Mouse (Mus musculus) stomach, embryonic 16.5 days (tissue): Measurements from ENCODE around the gene Crybg1. TPM values are rescaled to one million over a fixed set of nuclear protein-coding genes. Genes with fewer than 3 reads are reported as not detected.

Experiments
- ATAC-seq: fragments of 200-750 bp; cut with Nextera tagmentation; 2 replicates; pipeline ENCODE4 v1.8.0; 2017; ENCODE audit warnings: moderate number of reproducible peaks, moderate TSS enrichment; ENCODE audit not compliant: insufficient read depth, low FRiP score
- H3K27ac ChIP-seq: fragments of 300-500 bp; sonication (generic); 2 replicates; pipeline ENCODE4 v1.5.1; 2014; ENCODE audit warnings: low read length
- H3K27me3 ChIP-seq: fragments of 300-500 bp; sonication (generic); 2 replicates; pipeline ENCODE4 v1.6.1; 2014; ENCODE audit warnings: low read length, control low read depth, mixed read lengths; ENCODE audit not compliant: control insufficient read depth, insufficient read depth
- H3K36me3 ChIP-seq: fragments of 300-500 bp; sonication (generic); 2 replicates; pipeline ENCODE4 v1.6.1; 2014; ENCODE audit warnings: low read length; ENCODE audit not compliant: control insufficient read depth, insufficient read depth
- H3K4me1 ChIP-seq: fragments of 300-500 bp; sonication (generic); 2 replicates; pipeline ENCODE4 v1.6.1; 2014; ENCODE audit warnings: low read length, control low read depth, mixed read lengths; ENCODE audit not compliant: control insufficient read depth, insufficient read depth
- H3K4me2 ChIP-seq: fragments of 300-500 bp; sonication (generic); 2 replicates; pipeline ENCODE4 v1.6.1; 2014; ENCODE audit warnings: low read depth, low read length, mixed read lengths
- H3K4me3 ChIP-seq: fragments of 300-500 bp; sonication (generic); replicated peaks from 2 replicates; pipeline ENCODE4 v1.5.1; 2014; ENCODE audit warnings: mild to moderate bottlenecking, low read length
- H3K9ac ChIP-seq: fragments of 300-500 bp; sonication (generic); 2 replicates; pipeline ENCODE4 v1.6.1; 2014; ENCODE audit warnings: low read length
- H3K9me3 ChIP-seq: fragments of 300-500 bp; sonication (generic); replicated peaks from 2 replicates; pipeline ENCODE4 v1.6.1; 2016; ENCODE audit warnings: low read length, control low read depth; ENCODE audit not compliant: control insufficient read depth
- WGBS: fragments of 180-500 bp; shearing (Covaris S2); extraction: QIAGEN DNeasy Blood & Tissue Kit; methylation state at CpG from one replicate; pipeline ENCODE4 v1.1.7; 2014; 5-methylcytosine and 5-hydroxymethylcytosine counted together
- polyA plus RNA-seq: library from polyadenylated mRNA; unstranded; fragments of >200 nt; fragmentation: Nextera tagmentation; extraction: Ambion mirVana; gene quantifications from 2 replicates; pipeline ENCODE4 v1.2.1, GENCODE M21; 2015

The Crybg1 gene
- polyA plus RNA-seq, 1 experiment from 2014 or later: 2.9 TPM

DNA sequence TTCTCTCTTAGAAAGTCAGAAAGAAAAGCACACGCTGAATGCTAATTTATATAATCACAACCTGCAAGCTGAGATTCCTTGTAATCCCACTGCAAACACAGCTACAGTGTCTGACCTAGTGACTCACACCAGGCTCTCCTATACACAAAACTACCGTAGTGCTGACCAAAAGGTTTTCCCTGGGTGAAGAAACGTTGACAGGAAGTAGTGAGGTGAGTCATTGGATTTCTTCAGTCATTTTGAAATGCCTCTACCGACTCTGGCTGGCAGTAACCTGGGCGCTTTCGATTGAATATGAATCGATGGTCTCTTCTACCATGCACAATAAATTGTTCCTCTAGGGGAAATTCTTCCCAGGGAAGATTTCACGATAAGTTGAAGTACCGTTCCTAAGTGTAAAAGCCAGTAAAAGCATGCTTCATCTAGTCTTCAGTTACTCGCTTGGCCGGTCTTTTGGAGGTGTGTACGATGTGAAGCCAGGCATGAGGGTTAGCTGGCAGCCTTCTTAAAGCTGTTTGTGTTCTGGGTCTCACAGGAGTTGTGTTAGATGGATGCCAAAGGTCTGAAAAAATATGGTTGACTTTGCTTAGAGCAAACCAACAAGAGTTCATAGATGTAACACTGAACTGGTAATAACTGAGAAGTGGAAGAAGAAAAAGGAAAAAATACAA lies 36.5 kb downstream of the Crybg1 start:
- ATAC-seq: peak; percentile 68
- peaks cover 10% of the 10 kb centered on the region for H3K4me1 ChIP-seq
- no peaks in the 10 kb centered on the region for H3K9me3 ChIP-seq
- no peak overlapping the region for H3K4me3 ChIP-seq
- H3K27ac ChIP-seq: peak overlapping the region; percentile 60
- H3K27me3 ChIP-seq: no peaks in the 10 kb centered on the region
- 0 out of 2 replicates have a peak, but pooled peaks cover 2% of the 10 kb centered on the region for H3K36me3 ChIP-seq
- no peak overlapping the region for H3K9ac ChIP-seq
- 60% methylated on average over 12 of the region's 12 CpGs for WGBS
- 0 out of 2 replicates have a peak overlapping the region, but pooled peaks have one; percentile 24 for H3K4me2 ChIP-seq

DNA sequence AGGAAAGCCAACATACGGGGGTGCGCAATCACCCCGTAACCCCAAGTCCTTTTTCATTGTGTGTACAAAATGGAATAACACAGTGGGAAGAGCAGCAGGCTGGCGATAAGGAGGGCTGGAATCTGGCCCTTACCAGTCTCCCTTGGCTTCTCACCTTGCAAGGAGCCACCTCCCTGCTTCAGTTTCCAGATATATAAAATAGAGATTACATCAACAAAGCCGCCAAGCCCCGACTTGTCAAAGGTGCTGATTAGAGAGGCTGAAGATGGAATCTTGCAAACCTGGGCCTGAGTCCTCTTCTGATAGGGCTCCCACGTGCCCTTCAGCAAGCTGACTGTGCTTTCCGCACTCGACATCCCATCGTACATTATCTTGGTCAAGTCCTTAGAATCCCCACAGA lies 37.5 kb downstream of the Crybg1 start:
- ATAC-seq: no peak
- Histone ChIP-seq H3K27me3 (no peaks in the 10 kb centered on the region), H3K9ac (no peak overlapping the region), H3K9me3 (no peaks in the 10 kb centered on the region), H3K36me3 (0 out of 2 replicates have a peak, but pooled peaks cover 2% of the 10 kb centered on the region), H3K4me3 (no peak overlapping the region), H3K4me2 (no peak overlapping the region), H3K27ac (peak overlapping the region; percentile 57), H3K4me1 (peaks cover 10% of the 10 kb centered on the region)
- WGBS: 64% methylated on average over 10 of the region's 10 CpGs

DNA sequence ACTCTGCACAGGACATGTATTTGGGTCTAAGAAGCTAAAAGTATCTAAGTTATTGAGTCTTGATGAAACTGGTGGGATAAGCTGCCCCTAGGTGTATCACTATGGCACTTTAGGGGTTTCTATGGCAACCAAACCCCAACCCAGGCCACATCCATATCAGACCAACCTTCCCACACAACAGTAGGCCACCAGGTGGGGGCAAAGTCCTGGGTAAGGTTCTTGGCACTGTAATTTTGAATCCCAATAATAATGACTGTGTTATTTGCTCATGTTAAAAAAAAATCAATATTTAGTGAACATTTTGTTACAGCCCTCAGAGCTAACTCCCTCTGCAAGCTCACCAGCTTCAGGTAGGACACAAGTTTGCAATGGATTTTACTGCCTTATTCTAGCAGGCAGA lies 38.2 kb downstream of the Crybg1 start:
- H3K9ac ChIP-seq: no peak overlapping the region
- no peak for ATAC-seq
- H3K4me3 ChIP-seq: no peak overlapping the region
- 0 out of 2 replicates have a peak, but pooled peaks cover 2% of the 10 kb centered on the region for H3K36me3 ChIP-seq
- peaks cover 10% of the 10 kb centered on the region for H3K4me1 ChIP-seq
- no peaks in the 10 kb centered on the region for H3K27me3 ChIP-seq
- no peak overlapping the region for H3K27ac ChIP-seq
- no peak overlapping the region for H3K4me2 ChIP-seq
- no peaks in the 10 kb centered on the region for H3K9me3 ChIP-seq

DNA sequence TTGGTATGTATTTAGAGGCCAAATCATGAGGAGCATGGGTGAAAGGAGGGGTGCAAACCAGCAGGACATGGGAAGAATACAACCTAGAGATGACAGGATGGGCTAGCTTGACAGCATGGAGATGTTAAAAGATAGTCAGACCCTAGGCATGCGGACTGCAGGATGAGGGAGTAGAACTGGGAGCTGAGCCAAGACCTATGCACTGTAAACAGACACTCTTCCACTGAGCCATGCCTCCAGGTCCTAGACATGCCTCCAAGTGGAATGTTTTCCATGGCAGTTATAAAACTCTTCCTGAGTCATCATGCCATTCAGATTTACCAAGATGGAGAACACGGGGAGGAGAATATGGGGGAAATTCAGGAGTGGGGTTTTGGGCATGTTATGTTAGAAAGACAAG lies 53.9 kb downstream of the Crybg1 start:
- ATAC-seq: no peak
- Histone ChIP-seq H3K9ac (no peak overlapping the region), H3K4me3 (no peak overlapping the region), H3K4me2 (no peak overlapping the region), H3K36me3 (no peaks in the 10 kb centered on the region), H3K27ac (no peak overlapping the region), H3K27me3 (no peaks in the 10 kb centered on the region), H3K9me3 (peaks cover 9% of the 10 kb centered on the region), H3K4me1 (no peaks in the 10 kb centered on the region)
- 45% methylated on average over 2 of the region's 2 CpGs for WGBS

DNA sequence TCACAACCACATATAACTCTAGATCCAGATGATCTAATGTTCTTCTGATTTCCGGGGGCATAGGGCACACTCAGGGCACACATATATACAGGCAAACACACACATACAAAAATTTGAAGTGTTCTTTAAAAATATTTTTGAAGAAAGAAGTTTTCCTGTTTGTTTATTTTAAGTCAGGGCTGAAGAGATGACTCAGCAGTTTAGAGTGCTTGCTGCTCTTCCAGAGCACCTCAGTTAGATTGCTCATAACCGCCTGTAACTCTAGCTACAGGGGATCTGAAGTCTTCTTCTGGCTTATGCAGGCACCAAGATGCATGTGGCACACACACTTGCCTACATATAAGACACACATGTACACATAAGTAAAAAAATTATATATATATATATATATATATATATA lies 56.9 kb downstream of the Crybg1 start:
- H3K4me1 ChIP-seq: no peaks in the 10 kb centered on the region
- H3K36me3 ChIP-seq: no peaks in the 10 kb centered on the region
- peaks cover 9% of the 10 kb centered on the region for H3K9me3 ChIP-seq
- H3K4me2 ChIP-seq: no peak overlapping the region
- H3K4me3 ChIP-seq: no peak overlapping the region
- WGBS: 92% methylated on average over 2 of the region's 2 CpGs
- no peak overlapping the region for H3K9ac ChIP-seq
- H3K27ac ChIP-seq: no peak overlapping the region
- H3K27me3 ChIP-seq: no peaks in the 10 kb centered on the region
- ATAC-seq: no peak

DNA sequence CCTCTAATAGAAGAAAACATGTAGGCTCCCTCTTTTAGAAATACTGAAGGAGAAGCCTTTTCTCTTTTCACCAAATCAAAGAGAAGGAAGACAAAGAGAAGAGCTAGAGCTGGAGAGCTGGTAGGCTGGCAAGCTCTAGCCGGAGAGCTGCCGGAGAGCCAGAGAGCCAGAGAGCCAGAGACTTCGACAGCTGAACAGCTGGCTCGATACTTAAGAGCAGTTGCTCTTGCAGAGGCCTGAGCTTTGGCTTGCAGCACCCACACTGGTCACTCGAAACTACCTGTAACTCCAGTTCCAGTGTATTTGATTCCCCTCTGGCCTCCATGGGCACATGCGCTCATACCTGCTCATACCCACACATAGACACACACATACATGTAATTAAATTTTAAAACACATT lies 68.3 kb downstream of the Crybg1 start:
- no peak for ATAC-seq
- H3K27ac ChIP-seq: no peak overlapping the region
- no peaks in the 10 kb centered on the region; the same call in 1 of the 2 replicates for H3K4me1 ChIP-seq
- H3K4me3 ChIP-seq: no peak overlapping the region
- H3K9me3 ChIP-seq: no peaks in the 10 kb centered on the region
- H3K9ac ChIP-seq: no peak overlapping the region
- H3K27me3 ChIP-seq: no peaks in the 10 kb centered on the region
- H3K4me2 ChIP-seq: no peak overlapping the region
- H3K36me3 ChIP-seq: no peaks in the 10 kb centered on the region
- WGBS: 57% methylated on average over 6 of the region's 6 CpGs

DNA sequence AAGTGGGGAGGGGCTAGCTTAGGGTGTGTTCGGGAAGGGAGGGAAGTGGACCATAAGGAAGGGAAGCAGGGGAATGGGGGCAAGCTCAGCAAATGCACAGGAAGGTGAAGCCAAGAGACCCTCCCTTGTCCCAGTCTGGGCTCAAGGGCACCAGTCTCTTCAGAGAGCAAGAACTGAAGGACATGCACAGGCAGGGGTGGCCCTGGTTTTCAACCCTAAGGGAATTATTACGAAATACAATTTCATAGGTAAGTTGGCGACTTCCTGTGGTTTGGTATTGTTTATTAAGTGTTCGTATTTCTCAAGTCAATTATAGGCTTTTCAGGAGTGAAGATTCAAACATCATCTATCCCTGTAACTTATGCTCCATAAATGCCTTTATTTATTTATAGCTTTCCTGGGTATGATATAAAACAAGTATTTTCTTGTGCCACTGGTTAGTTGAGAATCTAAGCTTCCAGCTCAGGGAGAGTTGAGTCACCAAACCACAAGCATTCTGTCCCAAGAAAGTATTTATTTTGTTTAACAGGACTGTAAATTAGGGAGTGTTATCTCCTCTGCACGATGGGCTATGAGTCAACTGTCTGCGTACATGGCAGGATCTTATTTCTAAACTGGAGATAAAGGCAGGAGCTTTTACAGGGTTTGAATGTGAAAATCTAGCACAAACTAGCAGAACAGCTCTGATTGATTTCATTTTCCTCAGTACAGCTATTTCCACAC lies 69.7 kb downstream of the Crybg1 start:
- WGBS: 43% methylated on average over 6 of the region's 6 CpGs
- Histone ChIP-seq H3K27ac (peak overlapping the region; percentile 67), H3K9ac (no peak overlapping the region), H3K4me2 (no peak overlapping the region), H3K27me3 (no peaks in the 10 kb centered on the region), H3K36me3 (no peaks in the 10 kb centered on the region), H3K4me1 (no peaks in the 10 kb centered on the region; the same call in 1 of the 2 replicates), H3K4me3 (no peak overlapping the region), H3K9me3 (no peaks in the 10 kb centered on the region)
- ATAC-seq: 0 out of 2 replicates have a peak, but pooled peaks have one; percentile 17

DNA sequence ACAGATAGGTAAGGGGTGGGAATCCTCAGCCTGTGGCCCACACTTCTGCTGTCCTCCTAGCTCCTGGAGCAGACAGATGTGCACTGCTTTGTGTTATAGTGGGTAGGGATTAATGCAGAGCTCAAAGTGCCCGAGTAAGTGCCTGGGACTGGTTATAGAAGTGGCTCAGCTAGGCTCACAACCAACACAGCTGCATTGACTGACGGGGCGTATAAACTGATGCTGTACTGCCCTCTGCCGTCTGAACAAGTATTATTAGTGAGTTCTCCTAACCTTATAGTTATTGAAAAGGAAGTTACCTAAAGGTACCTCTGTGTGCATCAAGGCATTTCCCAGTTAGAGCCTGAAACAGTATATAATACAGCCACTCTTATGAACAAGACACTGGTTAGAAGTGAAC lies 77.6 kb downstream of the Crybg1 start:
- no peaks in the 10 kb centered on the region for H3K27me3 ChIP-seq
- H3K9me3 ChIP-seq: no peaks in the 10 kb centered on the region
- ATAC-seq: peak; percentile 82; the same call in 1 of the 2 replicates
- no peak overlapping the region for H3K4me2 ChIP-seq
- no peak overlapping the region for H3K9ac ChIP-seq
- H3K4me1 ChIP-seq: no peaks in the 10 kb centered on the region
- H3K4me3 ChIP-seq: no peak overlapping the region
- no peaks in the 10 kb centered on the region for H3K36me3 ChIP-seq
- WGBS: 6% methylated on average over 4 of the region's 4 CpGs
- no peak overlapping the region for H3K27ac ChIP-seq

DNA sequence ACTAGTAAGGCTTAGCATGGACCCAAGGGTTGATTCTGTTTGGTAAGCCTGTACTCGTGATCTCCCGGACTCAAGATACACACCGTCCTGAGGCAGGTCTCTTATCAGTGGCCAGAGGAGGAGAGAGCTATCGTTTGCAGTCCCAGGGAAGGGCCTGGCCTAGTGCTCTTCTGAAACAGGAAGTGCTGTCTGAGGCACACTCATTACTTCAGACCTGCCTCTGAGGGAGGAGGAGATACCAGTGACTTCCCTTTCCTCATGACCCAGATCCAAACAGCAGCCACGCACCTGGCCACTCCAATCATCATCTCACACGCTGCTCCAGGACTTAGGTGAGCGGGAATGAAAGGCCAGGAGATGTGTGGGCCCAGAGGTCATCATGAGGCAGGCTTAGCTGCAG lies 79.5 kb downstream of the Crybg1 start:
- Histone ChIP-seq H3K4me1 (no peaks in the 10 kb centered on the region), H3K4me2 (no peak overlapping the region), H3K4me3 (no peak overlapping the region), H3K9ac (no peak overlapping the region), H3K36me3 (no peaks in the 10 kb centered on the region), H3K27me3 (no peaks in the 10 kb centered on the region), H3K27ac (no peak overlapping the region), H3K9me3 (no peaks in the 10 kb centered on the region)
- 67% methylated on average over 7 of the region's 7 CpGs for WGBS
- peak; percentile 62; the same call in 1 of the 2 replicates for ATAC-seq
